In the genomic region with DNA sequence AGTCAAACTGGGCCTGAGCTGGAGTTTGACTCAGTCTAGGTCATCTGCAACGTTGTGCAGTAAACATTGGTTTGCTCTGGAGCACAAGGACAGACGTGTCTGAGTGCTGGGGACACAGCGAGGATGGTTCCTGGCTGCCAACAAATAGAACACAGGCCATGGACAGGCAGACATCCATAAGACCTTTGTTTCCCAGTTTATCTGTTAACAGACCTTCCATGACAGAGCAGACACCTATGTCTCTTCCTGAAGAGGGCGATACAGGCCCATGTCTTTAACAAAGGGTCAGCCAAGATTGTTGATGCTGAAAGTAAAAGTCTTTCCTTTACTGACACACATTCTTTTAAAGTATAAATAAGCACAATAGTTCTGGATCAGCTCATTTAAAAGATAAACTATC, we compare ENCODE assay signal across 10 mouse cellular contexts.
DNase-seq lines count a peak whose midpoint lies in the region; ATAC-seq lines count a peak whose summit lies in the region.
"Had no signal": no experiment of that assay in that cellular context is flagged by ENCODE, and none has a peak within 500 bp of the region (broad histone marks: within the 10 kb centered on the region; RNA-seq: fewer than 3 reads in every experiment).

No protein-coding gene starts in this region.

- no peaks in the 10 kb centered on the region for H3K9me3 ChIP-seq in forebrain, embryonic 14.5 days (replicated peaks; ENCODE audit: control insufficient read depth, low read length)
- H3K9me3 ChIP-seq in forebrain, embryonic 10.5 days: no peaks in the 10 kb centered on the region
- H3K9me3 ChIP-seq in midbrain, embryonic 14.5 days (ENCODE audit: control insufficient read depth, low read length): no peaks in the 10 kb centered on the region
- H3K9me3 ChIP-seq in midbrain, embryonic 13.5 days: no peaks in the 10 kb centered on the region
- H3K9me3 ChIP-seq: limb, embryonic 12.5 days; neural tube, embryonic 12.5 days had no signal

- H3K4me2 ChIP-seq in forebrain, embryonic 14.5 days (ENCODE audit: low read length): no peak overlapping the region
- no peak overlapping the region for H3K4me2 ChIP-seq in midbrain, embryonic 14.5 days (ENCODE audit: low read length)
- H3K4me2 ChIP-seq in midbrain, embryonic 13.5 days (replicated peaks): no peak overlapping the region
- H3K4me2 ChIP-seq: limb, embryonic 12.5 days; neural tube, embryonic 12.5 days had no signal

- H3K4me1 ChIP-seq in forebrain, embryonic 14.5 days (ENCODE audit: control insufficient read depth, insufficient read depth, low read length): no peaks in the 10 kb centered on the region
- no peaks in the 10 kb centered on the region for H3K4me1 ChIP-seq in forebrain, embryonic 10.5 days
- H3K4me1 ChIP-seq in midbrain, embryonic 14.5 days (ENCODE audit: control insufficient read depth, insufficient read depth, low read length): no peaks in the 10 kb centered on the region
- H3K4me1 ChIP-seq in midbrain, embryonic 13.5 days (replicated peaks): no peaks in the 10 kb centered on the region
- H3K4me1 ChIP-seq: limb, embryonic 12.5 days; neural tube, embryonic 12.5 days had no signal

- H3K4me3 ChIP-seq in forebrain, embryonic 14.5 days (ENCODE audit: low read depth, low read length): no peak overlapping the region
- no peak overlapping the region for H3K4me3 ChIP-seq in forebrain, embryonic 10.5 days
- no peak overlapping the region for H3K4me3 ChIP-seq in midbrain, embryonic 14.5 days (replicated peaks; ENCODE audit: low read depth, low read length)
- H3K4me3 ChIP-seq in midbrain, embryonic 13.5 days (replicated peaks): no peak overlapping the region
- H3K4me3 ChIP-seq: limb, embryonic 12.5 days; neural tube, embryonic 12.5 days had no signal

- 54% methylated on average over 4 of the region's 4 CpGs for WGBS in forebrain, embryonic 14.5 days
- WGBS in forebrain, embryonic 10.5 days: 57% methylated on average over 4 of the region's 4 CpGs
- 49% methylated on average over 4 of the region's 4 CpGs for WGBS in midbrain, embryonic 14.5 days
- WGBS in midbrain, embryonic 13.5 days: 54% methylated on average over 4 of the region's 4 CpGs

- no peak overlapping the region for H3K9ac ChIP-seq in forebrain, embryonic 14.5 days (ENCODE audit: low read length)
- H3K9ac ChIP-seq in midbrain, embryonic 14.5 days (replicated peaks; ENCODE audit: low read length): no peak overlapping the region
- no peak overlapping the region for H3K9ac ChIP-seq in midbrain, embryonic 13.5 days (replicated peaks)
- H3K9ac ChIP-seq: limb, embryonic 12.5 days; neural tube, embryonic 12.5 days had no signal

- ATAC-seq in forebrain, embryonic 14.5 days: no peak
- no peak for ATAC-seq in midbrain, embryonic 14.5 days (ENCODE audit: low FRiP score, low TSS enrichment)
- no peak for ATAC-seq in midbrain, embryonic 13.5 days

- no peaks in the 10 kb centered on the region; the same call in 1 of the 2 replicates for H3K36me3 ChIP-seq in forebrain, embryonic 14.5 days (ENCODE audit: control insufficient read depth, insufficient read depth, low read length)
- peaks cover 5% of the 10 kb centered on the region; the same call in 1 of the 2 replicates for H3K36me3 ChIP-seq in forebrain, embryonic 10.5 days (replicated peaks)
- no peaks in the 10 kb centered on the region; the same call in 1 of the 2 replicates for H3K36me3 ChIP-seq in midbrain, embryonic 14.5 days (ENCODE audit: control insufficient read depth, insufficient read depth, low read length)
- peaks cover 7% of the 10 kb centered on the region for H3K36me3 ChIP-seq in midbrain, embryonic 13.5 days
- H3K36me3 ChIP-seq in splenic B cell, adult 2 months (ENCODE audit: control insufficient read depth, insufficient read depth, low read length, poor library complexity, severe bottlenecking): no peaks in the 10 kb centered on the region

- no peaks in the 10 kb centered on the region for H3K27me3 ChIP-seq in forebrain, embryonic 14.5 days (replicated peaks; ENCODE audit: control insufficient read depth, insufficient read depth, low read length)
- H3K27me3 ChIP-seq in forebrain, embryonic 10.5 days (ENCODE audit: poor library complexity, severe bottlenecking): no peaks in the 10 kb centered on the region
- H3K27me3 ChIP-seq in midbrain, embryonic 14.5 days (ENCODE audit: control insufficient read depth, insufficient read depth, low read length): no peaks in the 10 kb centered on the region
- no peaks in the 10 kb centered on the region for H3K27me3 ChIP-seq in midbrain, embryonic 13.5 days
- H3K27me3 ChIP-seq in splenic B cell, adult 2 months (ENCODE audit: control insufficient read depth, insufficient read depth, low read length, poor library complexity, severe bottlenecking): no peaks in the 10 kb centered on the region
- H3K27me3 ChIP-seq: limb, embryonic 12.5 days; neural tube, embryonic 12.5 days had no signal

- H3K27ac ChIP-seq in forebrain, embryonic 14.5 days (ENCODE audit: low read depth, low read length): no peak overlapping the region
- no peak overlapping the region for H3K27ac ChIP-seq in forebrain, embryonic 10.5 days
- no peak overlapping the region for H3K27ac ChIP-seq in midbrain, embryonic 14.5 days (replicated peaks; ENCODE audit: low read depth, low read length)
- H3K27ac ChIP-seq in midbrain, embryonic 13.5 days: no peak overlapping the region
- H3K27ac ChIP-seq: limb, embryonic 12.5 days; neural tube, embryonic 12.5 days had no signal

- peak; percentile 12 for DNase-seq in forebrain, embryonic 14.5 days (ENCODE audit: low spot score)
- DNase-seq in forebrain, embryonic 10.5 days (ENCODE audit: extremely low spot score, low spot score): no peak
- DNase-seq in midbrain, embryonic 14.5 days: peak; percentile 35
- DNase-seq in cerebellum, adult 8-10 months: peak; percentile 21
- peak; percentile 58 for DNase-seq in splenic B cell, adult 2 months (ENCODE audit: low read depth, low spot score)
- DNase-seq in layer of hippocampus, adult 9-11 months: no peak
- DNase-seq in right cerebral cortex, postnatal 4 days: no peak

Comparison
In these comparisons a context has a peak if more than half of its experiments do, and no peak if none do; other contexts are left out.
1. DNase-seq: peak in forebrain, embryonic 14.5 days (single experiment), midbrain, embryonic 14.5 days (single experiment), cerebellum, adult 8-10 months (single experiment) and splenic B cell, adult 2 months (single experiment); none in forebrain, embryonic 10.5 days (single experiment), layer of hippocampus, adult 9-11 months (single experiment) and right cerebral cortex, postnatal 4 days (single experiment).